Mouse (Mus musculus): Measurements from ENCODE around the gene Smyd2.

Gene Smyd2

GRCm38 (mm10) chr1:189923871-189924568, 1.9 kb upstream of the Smyd2 start:
- no peak for TF ChIP-seq GATA4 (IDR thresholded peaks at IDR 0.05; ENCODE audit: insufficient replicate concordance, low read length)

GRCm38 (mm10) chr1:189923157-189923556, 994 bp upstream of the Smyd2 start:
- no peak for TF ChIP-seq GATA4 (IDR thresholded peaks at IDR 0.05; ENCODE audit: insufficient replicate concordance, low read length)

GRCm38 (mm10) chr1:189922721-189923120, 558 bp upstream of the Smyd2 start:
- TF ChIP-seq GATA4 (IDR thresholded peaks at IDR 0.05; ENCODE audit: insufficient replicate concordance, low read length), result no peak

- no peak for TF ChIP-seq GATA4 (IDR thresholded peaks at IDR 0.05; ENCODE audit: insufficient replicate concordance, low read length)
These were observed 670 bp downstream of the Smyd2 start for GRCm38 (mm10) chr1:189921568-189921817.

- TF ChIP-seq GATA4 (IDR thresholded peaks at IDR 0.05; ENCODE audit: insufficient replicate concordance, low read length), result no peak; the same call in 1 of the 2 replicates
These were observed 1.2 kb downstream of the Smyd2 start for GRCm38 (mm10) chr1:189920701-189921567.

GRCm38 (mm10) chr1:189919756-189920155, 2.4 kb downstream of the Smyd2 start:
- TF ChIP-seq GATA4 (IDR thresholded peaks at IDR 0.05; ENCODE audit: insufficient replicate concordance, low read length), result no peak

- TF ChIP-seq GATA4 (IDR thresholded peaks at IDR 0.05; ENCODE audit: insufficient replicate concordance, low read length), result no peak
These were observed 5.0 kb downstream of the Smyd2 start for GRCm38 (mm10) chr1:189917126-189917500.

- TF ChIP-seq GATA4 (IDR thresholded peaks at IDR 0.05; ENCODE audit: insufficient replicate concordance, low read length), result no peak
These were observed 5.6 kb downstream of the Smyd2 start for GRCm38 (mm10) chr1:189916422-189917125.

- TF ChIP-seq GATA4 (IDR thresholded peaks at IDR 0.05; ENCODE audit: insufficient replicate concordance, low read length), result no peak
These were observed 8.9 kb downstream of the Smyd2 start for GRCm38 (mm10) chr1:189913093-189913760.

- no peak for TF ChIP-seq GATA4 (IDR thresholded peaks at IDR 0.05; ENCODE audit: insufficient replicate concordance, low read length)
These were observed 11.3 kb downstream of the Smyd2 start for GRCm38 (mm10) chr1:189910685-189911345.

GRCm38 (mm10) chr1:189903169-189903568, 19.0 kb downstream of the Smyd2 start:
- TF ChIP-seq GATA4 (IDR thresholded peaks at IDR 0.05; ENCODE audit: insufficient replicate concordance, low read length), result no peak

GRCm38 (mm10) chr1:189902413-189902812, 19.8 kb downstream of the Smyd2 start:
- no peak for TF ChIP-seq GATA4 (IDR thresholded peaks at IDR 0.05; ENCODE audit: insufficient replicate concordance, low read length)

- no peak for TF ChIP-seq GATA4 (IDR thresholded peaks at IDR 0.05; ENCODE audit: insufficient replicate concordance, low read length)
These were observed 22.6 kb downstream of the Smyd2 start for GRCm38 (mm10) chr1:189899526-189899925.

- TF ChIP-seq GATA4 (IDR thresholded peaks at IDR 0.05; ENCODE audit: insufficient replicate concordance, low read length), result no peak
These were observed 23.5 kb downstream of the Smyd2 start for GRCm38 (mm10) chr1:189898708-189899107.

- TF ChIP-seq GATA4 (IDR thresholded peaks at IDR 0.05; ENCODE audit: insufficient replicate concordance, low read length), result no peak
These were observed 24.3 kb downstream of the Smyd2 start for GRCm38 (mm10) chr1:189897861-189898260.
